Mouse (Mus musculus) v-Abl transformed pro-B cells (cell line): ENCODE data around the gene Tbc1d25.

Source experiments
- in situ Hi-C, 2 experiments: fragments of 400-800 bp; cut with MboI; formaldehyde crosslinking; loops; one replicate each; pipeline ENCODE4 v1.15.1; 2025; ENCODE audit not compliant: unreplicated experiment in 2 of 2

The Tbc1d25 gene

DNA sequence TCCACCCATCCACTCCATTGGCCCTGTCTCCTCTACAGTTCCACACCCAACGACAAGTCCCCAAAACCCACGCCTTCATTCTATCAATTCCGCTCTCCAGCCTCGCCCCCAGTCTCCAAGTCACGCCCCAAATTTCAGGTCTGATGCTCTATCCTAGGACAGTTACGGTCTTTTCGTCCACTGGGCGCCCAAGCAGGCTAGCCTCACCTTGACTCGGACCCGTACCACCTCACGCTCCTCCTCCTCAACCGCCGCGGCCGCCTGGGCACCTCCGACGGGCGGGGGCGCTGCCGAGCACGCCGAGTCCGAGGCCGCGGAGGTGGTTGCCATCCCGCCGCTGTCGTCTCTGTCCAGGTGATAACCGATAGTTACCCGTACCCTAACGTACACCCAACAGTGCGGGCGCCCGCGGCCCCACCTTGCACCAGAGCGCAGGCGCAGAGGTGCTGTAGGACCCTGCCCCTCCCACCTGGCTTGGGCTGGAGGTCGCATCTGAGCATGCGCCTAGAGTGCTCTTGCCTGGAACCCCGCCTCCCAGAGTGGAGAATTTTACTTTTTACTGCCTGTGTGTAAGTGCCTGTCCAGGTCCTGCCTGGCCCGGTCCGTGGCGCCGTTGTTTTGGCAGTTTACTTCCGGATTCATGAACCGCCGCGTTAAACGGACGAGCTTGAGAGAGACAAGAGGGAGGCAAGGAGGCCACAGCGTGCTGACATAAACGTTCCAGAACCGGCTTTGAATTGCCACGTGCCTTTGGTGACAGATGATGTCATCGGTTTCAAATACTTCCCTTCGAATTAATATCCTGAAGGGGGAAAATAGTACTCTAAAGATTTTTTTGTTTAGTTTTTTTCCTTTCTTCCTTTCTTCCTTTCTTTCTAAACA lies at the start of gene Tbc1d25:
Gene Tbc1d25 (minus strand): TSS at position 678 of the 882 bp plus-strand sequence.
- in situ Hi-C loops: no loop called here

DNA sequence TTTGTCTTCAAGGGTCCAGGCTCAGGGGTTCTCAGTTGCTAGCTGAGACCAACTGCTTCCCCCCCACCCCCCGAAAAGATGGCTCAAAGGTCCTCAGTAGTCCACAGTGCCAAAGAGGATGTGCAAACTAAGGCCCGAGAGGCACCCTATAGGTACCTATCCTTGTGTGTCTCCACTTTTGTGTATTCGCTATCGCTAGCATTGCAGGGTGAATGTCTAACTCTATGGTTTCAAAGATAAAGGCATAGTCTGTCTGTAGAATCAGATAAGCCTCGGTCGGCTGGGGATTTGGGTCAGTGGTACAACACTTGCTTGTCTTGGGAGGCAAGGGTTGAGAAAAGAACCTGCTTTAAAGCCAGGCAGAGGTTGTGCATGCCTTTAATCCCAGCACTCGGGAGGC lies 47.5 kb upstream of the Tbc1d25 start:
- in situ Hi-C loops: no loop called here

DNA sequence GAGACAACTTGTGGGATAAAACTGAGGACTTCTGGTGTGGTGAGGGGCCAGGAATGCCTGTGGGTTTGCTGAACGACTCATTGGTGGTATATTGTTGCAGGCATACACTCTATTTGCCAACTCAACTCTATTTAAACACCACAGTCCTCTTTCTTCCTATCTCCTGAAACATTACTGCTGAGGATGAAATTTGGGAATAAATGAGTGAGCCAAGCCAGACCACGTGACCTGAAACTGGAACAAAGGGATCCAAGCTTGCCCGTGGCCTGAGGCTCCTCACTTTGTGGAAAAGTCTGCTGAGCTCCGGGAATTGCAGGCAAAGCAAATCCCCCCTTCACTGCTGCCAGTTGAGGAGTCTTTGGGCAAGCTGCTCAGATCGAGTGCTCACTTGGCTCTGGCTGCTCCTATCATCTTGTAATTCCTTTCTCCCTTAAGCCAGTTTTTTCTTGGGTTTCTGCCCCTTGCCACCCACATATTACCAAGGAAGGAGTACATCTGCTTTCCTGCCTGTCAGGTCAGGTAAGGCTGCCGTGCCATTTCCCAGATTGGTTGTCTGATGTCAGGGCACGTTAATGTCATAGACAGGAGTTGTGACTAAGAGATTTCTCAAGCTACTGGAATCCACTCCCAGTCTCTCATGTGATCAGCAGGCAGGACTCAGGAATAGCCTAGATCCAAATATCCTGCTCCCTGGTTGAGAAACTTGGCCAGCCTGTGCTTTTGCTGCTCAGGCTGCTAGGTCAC lies 46.9 kb upstream of the Tbc1d25 start:
- in situ Hi-C loops: no loop called here

DNA sequence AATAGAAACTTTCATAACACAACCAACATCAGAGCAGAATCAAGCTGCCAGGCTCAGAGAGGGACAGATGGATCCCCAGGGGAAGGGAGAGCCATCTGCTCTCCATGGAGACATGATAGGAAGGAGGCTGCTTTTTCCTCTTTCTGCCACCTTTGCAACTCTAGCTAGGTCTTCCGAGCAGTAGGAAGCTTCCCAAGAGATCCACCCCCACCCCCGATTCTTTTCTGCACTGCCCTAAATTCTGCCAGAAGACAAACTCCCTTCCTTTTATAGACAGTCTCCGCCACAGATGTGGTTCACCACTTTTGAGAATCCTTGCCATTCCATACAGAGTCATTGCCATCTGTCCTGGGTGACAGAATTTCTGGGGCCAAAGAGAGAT lies 46.3 kb upstream of the Tbc1d25 start:
- in situ Hi-C loops: no loop called here

GRCm38 (mm10) chrX:8219651-8220050 lies 43.7 kb upstream of the Tbc1d25 start:
- in situ Hi-C loops: no loop called here

DNA sequence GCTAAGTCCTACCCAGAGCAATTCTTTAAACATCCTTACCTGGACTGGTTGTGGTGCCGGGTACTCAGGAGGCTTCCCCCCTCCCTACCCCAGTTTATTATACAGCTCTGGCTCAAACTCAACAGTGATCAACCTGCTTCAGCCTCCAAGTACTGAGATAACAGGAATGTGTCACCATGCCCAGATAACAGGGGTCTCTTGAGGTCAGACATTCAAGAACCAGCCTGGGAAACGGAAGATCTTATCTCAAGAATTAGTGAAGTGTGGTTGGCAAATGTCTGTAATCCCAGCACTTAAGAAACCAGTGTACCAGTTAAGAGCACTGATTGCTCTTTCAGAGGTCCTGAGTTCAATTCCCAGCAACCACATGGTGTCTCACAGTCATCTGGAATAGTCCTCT lies 42.1 kb upstream of the Tbc1d25 start:
- in situ Hi-C loops: no loop called here

DNA sequence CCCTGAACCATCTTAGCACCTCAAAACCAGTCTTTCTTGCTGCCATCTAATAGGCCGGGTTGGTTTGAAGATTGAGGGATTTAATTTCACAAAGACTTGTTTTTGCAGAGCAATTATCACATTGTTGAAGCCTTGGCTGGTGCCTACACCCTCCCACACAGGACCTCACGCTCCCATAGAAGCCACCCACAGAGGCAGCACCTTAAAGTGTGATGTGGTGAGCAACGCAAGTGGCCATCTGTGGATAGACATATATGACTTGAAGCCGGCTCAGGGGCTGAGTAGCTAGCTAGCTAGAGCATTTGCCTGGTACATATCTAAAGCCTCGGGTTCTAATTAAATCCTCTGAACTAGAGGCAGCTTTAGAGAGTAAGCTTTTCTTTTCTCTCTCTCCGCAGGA lies 41.4 kb upstream of the Tbc1d25 start:
- in situ Hi-C loops: no loop called here

DNA sequence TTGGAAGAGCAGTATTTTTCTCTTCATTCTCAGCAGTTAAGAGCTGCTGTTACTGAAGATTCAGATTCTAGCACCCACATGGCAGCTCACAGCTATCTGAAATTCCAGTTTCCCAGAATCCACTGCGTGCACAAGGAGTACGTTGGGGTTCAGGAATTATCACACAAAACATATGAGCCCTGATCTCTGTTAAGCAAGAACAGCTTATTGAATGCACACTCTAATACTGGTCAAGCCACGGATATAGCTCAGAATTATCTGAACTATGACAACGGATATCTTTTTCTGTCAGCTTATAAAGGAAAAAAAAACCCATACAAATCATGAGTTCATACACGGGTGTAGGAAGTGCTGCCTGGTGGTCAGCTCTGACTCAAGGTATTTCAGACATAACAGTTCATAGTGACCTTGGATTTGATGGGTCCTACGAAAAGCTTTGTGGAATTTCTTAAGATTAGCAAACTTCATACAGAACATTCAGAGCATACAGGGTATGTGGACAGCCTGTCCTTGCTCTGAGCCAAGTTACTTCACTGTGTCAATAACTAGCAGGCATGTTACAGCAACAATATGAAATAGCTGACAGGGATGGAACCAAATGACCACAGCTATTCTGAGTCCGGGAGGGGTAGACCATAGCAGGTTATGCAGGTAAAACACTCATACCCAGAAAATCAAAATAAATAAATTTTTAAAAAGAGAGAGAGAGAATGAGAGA lies 35.7 kb upstream of the Tbc1d25 start:
- in situ Hi-C loops: no loop called here

DNA sequence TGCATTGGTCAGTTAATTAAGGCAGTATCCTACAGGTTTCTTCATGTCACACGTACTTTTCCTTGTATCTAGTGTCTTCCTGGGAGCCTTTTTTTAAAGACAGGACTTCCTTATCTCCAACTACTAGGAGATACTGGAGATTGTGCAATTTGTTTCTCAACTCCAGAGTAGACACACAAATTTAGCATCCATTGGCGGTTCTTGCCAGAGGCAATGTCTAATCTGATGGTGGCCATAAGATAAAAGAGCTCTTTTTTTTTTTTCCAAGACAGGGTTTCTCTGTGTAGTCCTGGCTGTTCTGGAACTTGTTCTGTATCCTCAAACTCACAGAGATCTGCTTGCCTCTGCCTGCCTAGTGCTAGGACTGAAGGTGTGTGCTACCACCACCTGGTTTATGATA lies 33.7 kb upstream of the Tbc1d25 start:
- in situ Hi-C loops: no loop called here

GRCm38 (mm10) chrX:8207224-8207623 lies 31.2 kb upstream of the Tbc1d25 start:
- in situ Hi-C loops: no loop called here

- in situ Hi-C loops: no loop called here
Measured at GRCm38 (mm10) chrX:8206694-8207197, 30.8 kb upstream of the Tbc1d25 start.

- in situ Hi-C loops: no loop called here
Measured at GRCm38 (mm10) chrX:8206015-8206693, 30.2 kb upstream of the Tbc1d25 start, which contains the start of gene Porcn. Gene Porcn, minus strand, starts transcription at chrX:8206525.

GRCm38 (mm10) chrX:8205551-8205950 lies 29.6 kb upstream of the Tbc1d25 start:
- in situ Hi-C loops: no loop called here

DNA sequence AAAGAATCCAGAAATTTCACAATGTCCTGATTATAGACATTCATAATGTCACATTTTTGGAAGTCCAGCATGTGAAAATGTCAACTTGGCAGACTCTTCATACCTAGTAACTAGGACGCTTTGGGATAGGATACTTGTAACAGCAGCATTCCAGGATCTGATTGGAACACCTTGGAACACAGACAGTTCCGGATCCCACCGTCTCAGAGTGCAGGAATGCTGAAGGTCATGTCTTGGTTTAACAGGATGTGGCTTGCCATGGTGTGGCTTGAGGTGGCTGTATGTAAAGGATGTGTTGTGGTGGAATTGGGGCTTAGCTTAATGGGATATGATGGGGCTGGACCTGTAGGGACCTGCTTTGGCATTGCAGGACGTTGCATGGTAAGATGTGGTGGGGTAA lies 29.1 kb upstream of the Tbc1d25 start:
- in situ Hi-C loops: no loop called here

DNA sequence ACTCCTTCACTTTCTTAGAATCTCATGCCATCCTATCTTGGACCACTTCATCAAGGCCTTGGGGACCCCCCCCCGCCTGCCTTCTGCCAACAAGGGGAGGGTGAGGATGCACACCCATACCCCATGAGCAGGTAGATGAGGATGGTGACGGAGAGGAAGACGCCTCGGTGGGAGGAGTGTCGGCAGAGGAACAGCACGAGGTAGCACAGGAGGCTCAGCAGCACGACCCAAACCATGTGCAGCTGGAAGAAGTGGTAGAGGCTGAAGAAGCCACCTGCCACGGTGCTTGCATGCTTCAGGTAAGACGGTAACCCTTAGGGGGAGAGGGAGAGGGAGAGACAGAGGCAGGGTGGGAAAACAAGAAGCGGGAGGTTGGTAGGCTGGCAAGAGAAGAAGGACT lies 28.1 kb upstream of the Tbc1d25 start:
- in situ Hi-C loops: no loop called here

DNA sequence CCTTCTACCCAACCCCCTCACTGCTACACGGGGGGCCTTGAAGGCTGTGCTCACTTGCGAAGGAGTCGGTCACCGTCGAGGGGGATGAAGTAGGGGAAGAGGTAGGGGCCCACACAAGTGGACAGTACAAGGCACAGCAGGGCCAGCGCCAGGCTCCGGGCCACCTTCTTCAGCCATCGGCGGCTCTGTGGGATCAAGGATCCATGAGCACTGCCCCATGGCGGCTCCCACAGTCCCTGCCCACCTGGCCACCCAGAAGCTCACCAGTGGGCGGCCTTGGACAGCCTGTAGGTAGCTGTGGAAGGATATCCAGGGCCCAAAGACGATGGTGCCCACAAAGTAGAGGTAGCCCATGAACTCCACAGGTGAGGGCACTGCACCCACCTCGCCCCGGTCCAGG lies 27.1 kb upstream of the Tbc1d25 start:
- in situ Hi-C loops: no loop called here

GRCm38 (mm10) chrX:8193419-8193723 lies 17.4 kb upstream of the Tbc1d25 start, which contains the start of gene Ebp:
Gene Ebp, minus strand, starts transcription at chrX:8193512.
- in situ Hi-C loops: loop anchor here in 1 of 2 experiments (10.0 kb wide), 1 partner anchor 51 kb away; no protein-coding TSS in a partner anchor

DNA sequence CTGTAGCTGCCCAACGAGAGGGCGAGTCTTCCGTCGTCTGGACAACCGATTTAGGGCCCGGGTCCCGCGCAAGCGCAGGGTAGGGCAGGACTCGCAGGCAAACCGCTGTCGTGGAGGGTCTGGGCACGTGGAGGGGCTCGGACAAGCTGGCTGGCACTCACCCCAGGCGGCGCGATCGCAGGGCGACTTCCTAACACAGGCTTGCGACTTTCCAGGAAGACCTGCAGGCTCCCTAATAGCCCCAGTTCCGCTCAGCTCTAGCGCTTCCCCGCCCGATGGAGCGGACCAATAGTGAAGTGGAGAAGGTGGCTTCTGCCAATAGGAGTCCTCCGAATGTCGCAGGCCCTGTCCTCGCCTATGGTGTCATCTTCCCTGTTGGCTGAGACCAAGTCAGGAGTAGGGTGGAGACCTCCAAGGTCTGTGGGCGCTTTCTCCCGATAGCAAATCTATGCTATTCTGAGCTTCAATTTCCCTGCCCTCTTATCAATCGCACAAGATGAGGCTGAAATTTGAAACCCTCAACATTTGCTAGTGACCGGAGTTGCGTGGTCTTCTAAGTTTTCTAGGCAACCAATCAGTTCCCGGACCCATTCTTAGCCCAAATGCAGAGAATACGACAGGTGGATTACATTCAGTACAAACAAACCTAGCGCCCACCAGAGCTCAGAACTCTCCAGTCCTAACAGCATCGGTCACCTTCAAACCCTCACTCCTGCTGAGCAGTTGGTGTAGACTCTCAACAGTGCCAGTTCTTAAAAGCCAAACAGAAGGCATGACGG lies 16.8 kb upstream of the Tbc1d25 start:
- in situ Hi-C loops: loop anchor here in 1 of 2 experiments (10.0 kb wide), 1 partner anchor 52 kb away; no protein-coding TSS in a partner anchor

GRCm38 (mm10) chrX:8192126-8192639 lies 16.2 kb upstream of the Tbc1d25 start:
- in situ Hi-C loops: loop anchor here in 1 of 2 experiments (10.0 kb wide), 1 partner anchor 53 kb away; no protein-coding TSS in a partner anchor
